Mouse (Mus musculus) cerebral cortex, adult 2 months (tissue): ENCODE results near the gene Tatdn3.

Source experiments
- WGBS: fragments of 180-500 bp; shearing (Covaris S2); methylation state at CpG from one replicate; pipeline ENCODE4 v1.1.7; 2018; 5-methylcytosine and 5-hydroxymethylcytosine counted together

Gene Tatdn3

GRCm38 (mm10) chr1:191030922-191031425 is 31.8 kb downstream of the Tatdn3 start:
- 67% methylated on average over 6 of the region's 6 CpGs for WGBS

GRCm38 (mm10) chr1:191030182-191030581 is 32.5 kb downstream of the Tatdn3 start:
- WGBS, result 55% methylated on average over 10 of the region's 10 CpGs

DNA sequence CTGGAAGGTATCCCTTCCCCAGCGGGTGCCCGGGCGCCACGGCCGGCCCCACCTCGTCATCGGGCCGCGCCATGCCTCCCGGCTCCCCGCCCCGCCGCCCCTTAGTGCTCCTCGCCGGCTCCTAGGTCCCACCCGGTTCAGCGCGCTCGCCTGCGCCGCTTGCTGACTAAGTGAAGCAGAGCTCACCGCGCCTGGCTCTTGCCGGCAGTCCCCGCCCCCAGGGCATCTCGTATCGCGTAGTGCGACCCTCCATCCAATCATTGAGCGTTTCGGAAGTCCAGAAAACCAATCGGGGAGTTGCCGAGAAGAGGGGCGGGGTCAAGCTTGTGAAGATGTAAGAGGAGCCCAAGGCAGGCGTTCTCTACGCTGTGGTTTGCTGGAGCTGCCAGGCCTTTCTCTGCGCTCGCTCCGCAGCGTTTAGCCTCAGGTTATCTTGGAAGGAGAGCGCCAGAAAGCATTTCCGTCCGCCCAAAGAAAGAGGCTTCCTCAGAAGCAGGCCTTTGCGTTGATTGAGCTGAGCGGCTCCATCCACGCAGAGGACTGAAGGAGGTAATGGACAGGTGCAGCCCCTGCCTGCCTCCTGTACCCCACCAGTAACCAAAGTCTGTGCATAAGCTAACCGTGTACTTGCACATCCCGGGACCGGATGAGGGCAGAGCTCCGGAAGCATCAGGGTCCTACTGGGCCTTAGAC is 36.6 kb downstream of the Tatdn3 start, which contains the start of gene Flvcr1:
Gene Flvcr1, minus strand, starts transcription at position 138 of the 693 bp plus-strand sequence.
- 1% methylated on average over 50 of the region's 50 CpGs for WGBS

GRCm38 (mm10) chr1:191025016-191026012 is 37.4 kb downstream of the Tatdn3 start:
- WGBS, result 2% methylated on average over 68 of the region's 69 CpGs

DNA sequence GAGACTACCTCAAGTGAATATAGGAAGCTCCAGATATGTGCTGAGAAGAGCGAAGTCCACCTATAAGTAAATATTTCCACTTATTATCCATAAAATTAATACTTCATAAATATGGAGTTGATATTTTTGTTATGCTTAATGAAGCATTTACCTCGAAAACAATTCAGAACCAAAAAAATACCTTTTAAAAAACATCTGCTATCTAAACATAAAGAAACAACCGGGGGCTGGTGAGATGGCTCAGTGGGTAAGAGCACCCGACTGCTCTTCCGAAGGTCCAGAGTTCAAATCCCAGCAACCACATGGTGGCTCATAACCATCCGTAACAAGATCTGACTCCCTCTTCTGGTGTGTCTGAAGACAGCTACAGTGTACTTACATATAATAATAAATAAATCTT is 38.9 kb downstream of the Tatdn3 start:
- 90% methylated on average over 6 of the region's 6 CpGs for WGBS

DNA sequence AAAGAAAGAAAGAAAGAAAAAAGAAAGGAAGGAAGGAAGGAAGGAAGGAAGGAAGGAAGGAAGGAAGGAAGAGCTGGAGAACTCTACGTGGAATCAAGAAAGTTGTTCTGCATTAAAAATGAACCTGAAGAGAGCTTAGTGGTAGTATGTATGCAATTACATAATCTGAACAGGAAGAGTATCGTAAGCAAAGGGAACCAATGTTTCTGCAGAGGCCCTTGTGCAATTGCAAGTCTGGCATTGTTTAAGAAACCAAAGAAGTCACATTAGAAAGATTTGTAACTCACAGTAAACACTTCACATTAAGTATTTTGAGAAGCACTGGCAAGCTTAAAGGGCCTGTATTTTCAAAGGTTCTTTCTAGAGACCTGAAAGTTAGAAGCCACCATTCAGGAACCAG is 39.6 kb downstream of the Tatdn3 start:
- 67% methylated on average over 2 of the region's 2 CpGs for WGBS

- WGBS, result 83% methylated on average over 7 of the region's 7 CpGs
Measured at GRCm38 (mm10) chr1:191021016-191021415, 41.7 kb downstream of the Tatdn3 start.

DNA sequence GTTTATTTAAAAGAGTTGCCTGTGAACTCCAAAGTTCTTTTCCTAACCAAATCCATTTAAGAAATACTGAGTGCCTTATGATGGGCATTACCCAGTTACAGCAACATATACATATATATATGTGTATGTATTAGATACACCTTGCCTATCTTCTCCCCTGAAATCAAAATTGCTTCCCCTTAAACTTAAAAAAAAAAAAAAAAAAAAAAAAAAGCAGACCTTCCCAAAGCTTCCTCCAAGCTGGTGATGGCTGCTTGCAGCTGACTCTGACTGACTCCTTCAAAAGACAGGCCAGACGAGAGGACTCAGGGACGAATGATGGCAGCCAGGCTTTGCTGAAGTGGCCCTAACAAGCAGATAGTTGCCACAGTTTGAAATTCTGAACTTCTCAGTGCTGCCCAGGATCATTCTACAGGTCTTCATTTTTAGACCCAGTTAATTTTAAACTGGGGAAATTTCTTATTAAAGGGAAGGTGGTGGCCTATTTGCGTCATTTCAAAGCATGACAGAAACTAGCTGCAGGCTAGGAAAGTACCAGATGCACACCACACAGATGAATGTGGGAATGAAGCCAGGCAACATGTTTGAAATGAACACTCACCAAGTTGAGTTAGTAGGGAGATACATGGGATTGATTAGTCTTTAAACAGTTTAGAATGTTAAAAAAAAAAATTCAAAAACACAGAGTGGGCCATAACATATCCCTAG is 42.4 kb downstream of the Tatdn3 start:
- 63% methylated on average over 3 of the region's 3 CpGs for WGBS

GRCm38 (mm10) chr1:191019803-191020202 is 42.9 kb downstream of the Tatdn3 start:
- WGBS, result 80% methylated on average over 5 of the region's 5 CpGs

- 94% methylated on average over 3 of the region's 3 CpGs for WGBS
Measured at GRCm38 (mm10) chr1:191014271-191014670, 48.5 kb downstream of the Tatdn3 start.

DNA sequence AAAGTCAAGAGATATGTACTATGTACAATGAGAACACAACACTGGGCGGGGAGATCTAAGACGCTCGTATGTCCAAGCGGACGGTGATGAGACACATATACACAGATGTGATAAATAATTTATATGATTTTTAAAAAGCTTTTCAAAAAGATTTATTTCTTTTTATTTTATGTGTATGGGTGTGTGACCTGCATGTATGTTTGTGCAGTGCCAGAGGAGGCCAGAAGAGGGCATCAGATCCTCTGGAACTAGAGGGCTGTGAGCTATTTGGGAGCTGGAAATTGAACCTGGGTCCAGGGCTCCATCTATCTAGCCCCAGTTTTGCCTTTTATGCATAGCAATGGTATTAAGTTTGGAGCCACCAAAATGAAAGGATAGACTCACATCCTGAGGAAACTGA is 54.0 kb downstream of the Tatdn3 start:
- WGBS, result 98% methylated on average over 5 of the region's 5 CpGs

- 71% methylated on average over 6 of the region's 6 CpGs for WGBS
Measured at GRCm38 (mm10) chr1:191002201-191002600, 60.5 kb downstream of the Tatdn3 start.

DNA sequence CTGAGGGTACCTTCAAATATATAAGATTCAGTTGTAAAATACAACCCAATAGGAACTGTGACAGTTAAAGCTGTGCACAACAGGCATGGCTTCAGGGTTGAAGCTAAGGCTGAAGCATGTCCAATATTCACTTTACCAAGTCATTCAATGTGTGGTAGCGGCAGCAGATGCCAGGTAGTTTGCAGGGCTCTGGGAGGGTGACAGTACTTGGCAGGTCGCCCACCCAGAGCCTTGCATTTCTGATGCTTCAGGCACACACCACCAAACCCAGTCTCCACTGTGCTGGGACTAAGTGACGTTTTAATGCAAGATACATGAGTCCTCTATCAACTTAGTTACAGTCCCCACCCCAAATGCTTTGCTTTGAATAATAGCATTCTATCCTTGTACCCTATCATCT is 62.0 kb downstream of the Tatdn3 start:
- WGBS, result 69% methylated on average over 3 of the region's 3 CpGs

GRCm38 (mm10) chr1:190998027-190998426 is 64.7 kb downstream of the Tatdn3 start:
- 84% methylated on average over 1 of the region's 1 CpGs for WGBS

DNA sequence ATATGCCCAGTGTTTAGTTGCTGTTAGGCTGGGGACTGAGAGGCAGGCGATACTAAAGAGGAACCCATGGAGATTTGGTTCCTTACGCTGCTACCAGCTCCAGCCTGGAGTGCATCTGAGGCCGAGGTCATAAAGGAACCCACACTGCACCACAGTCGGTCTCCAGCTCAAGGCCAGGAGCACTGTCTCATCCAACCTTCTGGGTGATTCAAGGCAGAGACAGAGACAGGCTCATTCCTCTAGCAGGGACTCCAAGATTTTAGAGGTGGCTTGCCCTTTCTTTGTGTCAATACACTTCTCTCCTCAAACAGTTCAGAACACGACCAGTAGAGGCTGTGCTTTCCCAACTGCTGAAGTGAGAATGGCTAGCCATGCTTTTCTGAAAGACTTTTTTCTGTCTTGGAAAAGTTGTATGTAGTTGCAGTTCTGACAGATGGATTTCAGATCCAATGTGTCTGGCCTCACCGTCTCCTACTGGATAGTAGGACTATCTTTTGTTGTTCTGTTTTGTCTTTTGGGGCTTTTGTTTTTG is 66.3 kb downstream of the Tatdn3 start:
- WGBS, result 63% methylated on average over 6 of the region's 6 CpGs
